Mouse (Mus musculus) forebrain, postnatal 0 days (tissue): ENCODE measurements around the gene Ntsr2. TPM values are rescaled to one million over a fixed set of nuclear protein-coding genes. Genes with fewer than 3 reads are reported as not detected.
A peak's percentile ranks its signal among the peaks of the same experiment; 100 is the strongest.

Experiments used
- ATAC-seq: fragments of 200-750 bp; cut with Nextera tagmentation; 2 replicates; pipeline ENCODE4 v1.8.0; 2017; ENCODE audit warnings: mild to moderate bottlenecking, moderate library complexity
- DNase-seq: peaks from one replicate; pipeline ENCODE4 v3.0.0-alpha.2; 2015
- H3K27ac ChIP-seq: fragments of 300-500 bp; sonication (generic); 2 replicates; pipeline ENCODE4 v1.5.1; 2014; ENCODE audit warnings: low read depth, mild to moderate bottlenecking, antibody characterized with exemption, low read length, moderate library complexity, mixed read lengths
- H3K27me3 ChIP-seq: fragments of 300-500 bp; sonication (generic); 2 replicates; pipeline ENCODE4 v1.6.1; 2014; ENCODE audit warnings: mild to moderate bottlenecking, low read length, mixed read lengths; ENCODE audit not compliant: insufficient read depth
- H3K36me3 ChIP-seq: fragments of 300-500 bp; sonication (generic); 2 replicates; pipeline ENCODE4 v1.6.1; 2014; ENCODE audit warnings: mild to moderate bottlenecking, moderate library complexity; ENCODE audit not compliant: insufficient read depth
- H3K4me1 ChIP-seq: fragments of 300-500 bp; sonication (generic); 2 replicates; pipeline ENCODE4 v1.6.1; 2014; ENCODE audit warnings: antibody characterized with exemption; ENCODE audit not compliant: insufficient read depth
- H3K4me2 ChIP-seq: fragments of 300-500 bp; sonication (generic); 2 replicates; pipeline ENCODE4 v1.6.1; 2014; ENCODE audit warnings: low read depth, mild to moderate bottlenecking, moderate library complexity
- H3K4me3 ChIP-seq: fragments of 300-500 bp; sonication (generic); 2 replicates; pipeline ENCODE4 v1.5.1; 2014; ENCODE audit warnings: low read depth, low read length, mixed read lengths
- H3K9ac ChIP-seq: fragments of 300-500 bp; sonication (generic); 2 replicates; pipeline ENCODE4 v1.6.1; 2014; ENCODE audit warnings: mild to moderate bottlenecking
- H3K9me3 ChIP-seq: fragments of 300-500 bp; sonication (generic); 2 replicates; pipeline ENCODE4 v1.6.1; 2016; ENCODE audit warnings: low read length
- CTCF ChIP-seq: sonication (generic); IDR thresholded peaks from 2 replicates; pipeline ENCODE4 v1.5.1; 2016; ENCODE audit warnings: antibody characterized with exemption, control low read depth, low read depth
- WGBS: fragments of 180-500 bp; shearing (Covaris S2); extraction: QIAGEN DNeasy Blood & Tissue Kit; methylation state at CpG from one replicate; pipeline ENCODE4 v1.1.7; 2014; 5-methylcytosine and 5-hydroxymethylcytosine counted together
- polyA plus RNA-seq: library from polyadenylated mRNA; unstranded; fragments of >200 nt; fragmentation: Nextera tagmentation; extraction: Ambion mirVana; gene quantifications from 2 replicates; pipeline ENCODE4 v1.2.1, GENCODE M21; 2015
- total RNA-seq: library from RNA; depleted of rRNA; stranded (reverse); fragments of >200 nt; gene quantifications from 2 replicates; pipeline ENCODE4 v1.2.3, GENCODE M21; 2014

The Ntsr2 gene
- total and polyA plus RNA-seq, 2 experiments from 2014 or later = 7.1 to 8.7 TPM

GRCm38 (mm10) chr12:16649819-16650218 lies 3.4 kb upstream of the Ntsr2 start:
- ATAC-seq (no peak), DNase-seq (no peak)
- Histone ChIP-seq H3K4me2 (no peak overlapping the region), H3K9ac (no peak overlapping the region), H3K36me3 (no peaks in the 10 kb centered on the region), H3K27ac (no peak overlapping the region), H3K4me3 (no peak overlapping the region), H3K9me3 (no peaks in the 10 kb centered on the region), H3K4me1 (peaks cover 10% of the 10 kb centered on the region; the same call in 1 of the 2 replicates), H3K27me3 (peaks cover 17% of the 10 kb centered on the region)
- no peak for TF ChIP-seq CTCF
- WGBS = 80% methylated on average over 6 of the region's 6 CpGs

- Histone ChIP-seq H3K36me3 (no peaks in the 10 kb centered on the region), H3K4me3 (no peak overlapping the region), H3K4me2 (no peak overlapping the region), H3K9ac (no peak overlapping the region), H3K27ac (no peak overlapping the region), H3K9me3 (no peaks in the 10 kb centered on the region), H3K27me3 (peaks cover 18% of the 10 kb centered on the region), H3K4me1 (peaks cover 10% of the 10 kb centered on the region; the same call in 1 of the 2 replicates)
- DNase-seq = no peak
- no peak for TF ChIP-seq CTCF
- ATAC-seq = no peak
- 71% methylated on average over 4 of the region's 4 CpGs for WGBS
These were observed 2.4 kb downstream of the Ntsr2 start for GRCm38 (mm10) chr12:16655604-16656003.

GRCm38 (mm10) chr12:16656906-16657875 lies 4.0 kb downstream of the Ntsr2 start:
- Histone ChIP-seq H3K4me1 (peaks cover 10% of the 10 kb centered on the region; the same call in 1 of the 2 replicates), H3K27ac (no peak overlapping the region), H3K4me3 (no peak overlapping the region), H3K9ac (no peak overlapping the region), H3K27me3 (peaks cover 18% of the 10 kb centered on the region), H3K9me3 (no peaks in the 10 kb centered on the region), H3K4me2 (no peak overlapping the region), H3K36me3 (no peaks in the 10 kb centered on the region)
- ATAC-seq (peak; percentile 18; the same call in 1 of the 2 replicates), DNase-seq (peak; percentile 8)
- WGBS = 66% methylated on average over 5 of the region's 5 CpGs
- TF ChIP-seq CTCF = no peak

GRCm38 (mm10) chr12:16661459-16661858 lies 8.3 kb downstream of the Ntsr2 start:
- H3K9ac ChIP-seq = no peak overlapping the region
- no peaks in the 10 kb centered on the region for H3K27me3 ChIP-seq
- H3K36me3 ChIP-seq = no peaks in the 10 kb centered on the region
- ATAC-seq (no peak), DNase-seq (no peak)
- no peak overlapping the region for H3K4me3 ChIP-seq
- H3K27ac ChIP-seq = no peak overlapping the region
- H3K9me3 ChIP-seq = no peaks in the 10 kb centered on the region
- TF ChIP-seq CTCF = no peak
- no peaks in the 10 kb centered on the region for H3K4me1 ChIP-seq
- no peak overlapping the region for H3K4me2 ChIP-seq
- 84% methylated on average over 10 of the region's 10 CpGs for WGBS

GRCm38 (mm10) chr12:16661936-16662335 lies 8.8 kb downstream of the Ntsr2 start:
- no peak overlapping the region for H3K4me2 ChIP-seq
- WGBS = 62% methylated on average over 2 of the region's 2 CpGs
- H3K27ac ChIP-seq = no peak overlapping the region
- no peak overlapping the region for H3K4me3 ChIP-seq
- DNase-seq (no peak), ATAC-seq (no peak)
- no peaks in the 10 kb centered on the region for H3K4me1 ChIP-seq
- no peak for TF ChIP-seq CTCF
- H3K36me3 ChIP-seq = no peaks in the 10 kb centered on the region
- H3K9ac ChIP-seq = no peak overlapping the region
- H3K27me3 ChIP-seq = no peaks in the 10 kb centered on the region
- H3K9me3 ChIP-seq = no peaks in the 10 kb centered on the region

- ATAC-seq (peak; percentile 44), DNase-seq (peak; percentile 24)
- H3K4me3 ChIP-seq = no peak overlapping the region
- H3K27ac ChIP-seq = no peak overlapping the region
- 39% methylated on average over 6 of the region's 6 CpGs for WGBS
- no peaks in the 10 kb centered on the region for H3K9me3 ChIP-seq
- no peak overlapping the region for H3K9ac ChIP-seq
- H3K27me3 ChIP-seq = no peaks in the 10 kb centered on the region
- no peak; the same call in 1 of the 2 replicates for TF ChIP-seq CTCF
- H3K4me2 ChIP-seq = no peak overlapping the region
- no peaks in the 10 kb centered on the region for H3K4me1 ChIP-seq
- H3K36me3 ChIP-seq = no peaks in the 10 kb centered on the region
These were observed 9.9 kb downstream of the Ntsr2 start for GRCm38 (mm10) chr12:16662955-16663585.

- Histone ChIP-seq H3K4me2 (no peak overlapping the region), H3K27me3 (no peaks in the 10 kb centered on the region), H3K9ac (no peak overlapping the region), H3K9me3 (no peaks in the 10 kb centered on the region), H3K27ac (no peak overlapping the region), H3K4me1 (no peaks in the 10 kb centered on the region), H3K36me3 (no peaks in the 10 kb centered on the region), H3K4me3 (no peak overlapping the region)
- DNase-seq (no peak), ATAC-seq (peak; percentile 57)
- no peak for TF ChIP-seq CTCF
- WGBS = 11% methylated on average over 1 of the region's 2 CpGs
These were observed 11.8 kb downstream of the Ntsr2 start for GRCm38 (mm10) chr12:16665022-16665421.
